Mouse (Mus musculus) thymus, postnatal 4 days (tissue): ENCODE data around the gene Dand5.

Experiments used
- DNase-seq: peaks from one replicate; pipeline ENCODE4 v3.0.0; 2021

The Dand5 gene

DNA sequence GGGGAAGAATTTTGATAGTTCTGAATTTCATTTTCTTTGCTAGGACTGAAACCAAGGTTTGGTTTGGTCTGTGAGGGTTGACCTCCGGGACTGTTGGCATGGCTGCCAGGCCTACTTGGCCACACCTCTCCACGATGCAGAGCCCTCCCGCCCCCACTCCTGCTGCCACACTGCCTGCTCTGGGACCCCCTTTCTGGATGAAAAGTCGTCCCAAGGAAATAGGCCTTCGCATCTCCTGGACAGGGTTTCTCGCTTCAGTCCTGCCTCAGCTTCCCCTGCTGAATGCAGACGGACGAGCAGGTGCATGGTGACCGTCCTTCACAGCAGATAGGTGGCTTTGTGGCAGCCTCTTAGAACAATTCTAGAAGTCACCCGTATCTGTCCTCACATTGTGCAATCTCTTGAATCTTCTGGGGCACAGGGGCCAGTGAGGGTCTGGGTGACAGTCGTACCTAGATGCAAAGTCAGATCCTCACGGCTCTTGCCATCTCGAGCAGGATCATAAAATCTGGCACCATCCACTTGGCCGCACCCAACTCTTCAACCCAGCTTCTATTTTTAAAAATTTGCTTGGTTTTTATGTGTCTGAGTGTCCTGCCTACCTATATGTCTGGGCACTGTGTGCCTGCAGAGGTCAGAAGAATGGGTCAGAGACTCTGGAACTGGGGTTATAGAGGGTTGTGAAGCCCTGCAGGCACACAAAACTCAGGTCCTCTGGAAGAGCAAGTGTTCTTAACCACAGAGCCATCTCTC is 54.1 kb downstream of the Dand5 start:
- DNase-seq, result no peak

GRCm38 (mm10) chr8:84767221-84767620 is 55.4 kb downstream of the Dand5 start:
- no peak for DNase-seq

DNA sequence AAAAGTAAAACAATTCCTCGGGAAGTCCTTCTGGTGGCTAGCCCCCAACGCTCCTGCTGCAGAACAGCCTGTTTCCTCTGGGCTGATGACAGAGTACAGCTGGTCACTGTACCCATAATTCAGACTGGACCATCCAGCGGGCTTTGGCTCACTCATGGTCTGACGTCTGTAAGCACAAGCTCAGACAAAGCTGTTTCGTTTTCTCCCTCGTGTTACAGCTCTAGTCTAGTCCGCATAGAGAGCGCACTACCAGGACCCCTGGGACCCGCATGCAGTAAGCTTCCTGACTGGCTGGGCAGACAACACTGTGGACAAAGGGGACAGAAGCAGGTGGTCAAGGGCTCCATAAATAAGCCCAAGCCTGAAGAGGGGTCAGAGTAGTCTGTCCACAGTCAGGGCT is 56.2 kb downstream of the Dand5 start:
- no peak for DNase-seq

DNA sequence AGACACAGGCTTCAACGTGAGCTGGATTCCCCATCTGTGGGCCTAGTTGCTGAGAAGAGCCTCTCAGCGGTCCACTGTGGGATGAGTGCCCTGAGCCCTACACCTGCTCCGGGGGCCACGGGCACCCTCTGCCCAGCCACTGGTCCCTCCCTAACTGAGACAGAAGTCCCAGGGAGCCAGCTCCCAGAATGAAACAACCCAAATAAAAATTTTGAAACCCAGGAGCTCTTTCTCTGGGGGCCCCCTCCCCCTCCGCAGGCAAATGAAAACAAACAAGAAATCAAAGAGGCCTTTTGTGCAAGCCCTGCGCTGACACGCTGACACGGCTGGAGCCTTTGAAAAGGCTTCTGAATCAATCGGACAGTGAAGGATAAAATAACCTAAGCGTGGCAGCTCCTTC is 57.0 kb downstream of the Dand5 start:
- DNase-seq, result no peak
